Mouse (Mus musculus): ENCODE results near the gene B3gntl1.
"Not testable (repeated sequence)": the region's sequence is repeated elsewhere in the genome, so short reads cannot be mapped to it uniquely, and the experiment has no call there.

Gene B3gntl1

DNA sequence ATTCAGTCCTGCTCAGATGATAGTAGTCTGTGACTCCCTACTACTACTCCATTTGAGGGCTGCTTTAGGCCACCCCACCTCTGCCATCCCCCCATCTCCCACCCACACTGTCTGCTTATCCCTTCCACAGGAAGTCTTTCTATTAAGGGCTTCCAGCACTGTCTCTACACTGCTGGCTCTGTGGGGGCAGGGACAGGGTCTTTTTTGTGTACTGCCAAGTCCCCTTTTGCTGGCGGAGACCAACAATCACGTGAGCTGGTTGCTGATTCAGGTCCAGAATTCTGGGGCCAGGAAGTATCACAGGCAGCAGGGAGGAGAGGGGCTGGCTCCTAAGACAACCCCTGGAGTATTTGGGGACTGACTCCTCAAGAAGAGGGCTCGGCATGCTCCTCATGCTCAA lies 10.3 kb upstream of the B3gntl1 start:
- DNase-seq (ENCODE audit: low spot score) = no peak

DNA sequence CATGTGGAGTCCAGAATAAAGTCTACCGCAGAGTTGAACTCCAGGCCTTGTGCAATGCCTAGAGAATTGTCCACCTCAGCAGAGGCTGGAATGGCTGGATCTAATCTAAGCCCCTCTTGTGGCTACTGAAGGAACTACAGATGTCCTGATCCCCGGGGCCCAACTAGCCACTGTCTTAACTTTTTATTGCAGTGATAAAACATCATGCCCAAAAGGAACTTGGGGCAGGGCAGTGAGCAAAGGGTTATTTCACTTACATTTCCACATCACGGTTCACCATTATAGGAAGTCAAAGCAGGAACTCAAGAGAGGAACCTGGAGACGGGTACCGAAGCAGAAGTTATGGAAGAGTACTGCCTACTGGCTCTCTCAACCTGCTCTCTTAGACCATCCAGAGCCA lies 7.8 kb upstream of the B3gntl1 start:
- DNase-seq (ENCODE audit: low spot score) = no peak

DNA sequence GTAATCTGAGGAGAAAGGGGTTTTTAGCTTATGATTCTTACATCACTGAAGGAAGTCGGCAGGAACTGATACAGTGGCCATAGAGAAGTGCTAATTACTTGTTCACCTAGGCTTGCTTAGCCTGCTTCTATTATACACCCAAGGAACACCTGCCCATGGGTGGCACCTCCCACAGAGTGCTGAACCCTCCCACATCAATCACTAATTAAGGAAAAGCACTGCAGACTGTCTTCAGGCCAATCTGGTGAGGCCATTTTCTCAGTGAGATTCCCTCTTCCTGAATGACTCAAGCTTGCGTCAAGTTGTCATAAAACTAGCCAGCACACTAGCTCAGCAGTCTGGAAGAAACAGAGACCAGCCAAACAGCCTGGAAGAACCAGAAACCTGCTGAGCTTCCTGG lies 6.6 kb upstream of the B3gntl1 start:
- no peak for DNase-seq (ENCODE audit: low spot score)

DNA sequence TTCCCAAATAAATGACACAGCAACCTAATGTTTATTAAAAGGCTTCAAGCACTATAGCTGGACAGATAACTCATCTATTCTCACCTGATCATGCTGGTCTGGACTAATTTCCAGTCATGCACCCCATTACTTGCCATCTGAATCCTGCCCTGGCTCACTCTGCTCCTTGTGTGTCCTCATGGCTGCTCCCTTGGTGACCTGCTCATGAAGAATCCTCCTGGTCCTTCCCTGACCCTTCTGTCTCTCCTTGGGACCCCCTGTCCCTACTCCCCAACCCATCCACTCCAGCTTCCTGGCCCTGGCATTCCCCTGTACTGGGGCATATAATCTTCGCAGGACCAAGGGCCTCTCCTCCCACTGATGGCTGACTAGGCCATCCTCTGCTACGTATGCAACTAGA lies 3.9 kb upstream of the B3gntl1 start:
- no peak for DNase-seq (ENCODE audit: low spot score)

DNA sequence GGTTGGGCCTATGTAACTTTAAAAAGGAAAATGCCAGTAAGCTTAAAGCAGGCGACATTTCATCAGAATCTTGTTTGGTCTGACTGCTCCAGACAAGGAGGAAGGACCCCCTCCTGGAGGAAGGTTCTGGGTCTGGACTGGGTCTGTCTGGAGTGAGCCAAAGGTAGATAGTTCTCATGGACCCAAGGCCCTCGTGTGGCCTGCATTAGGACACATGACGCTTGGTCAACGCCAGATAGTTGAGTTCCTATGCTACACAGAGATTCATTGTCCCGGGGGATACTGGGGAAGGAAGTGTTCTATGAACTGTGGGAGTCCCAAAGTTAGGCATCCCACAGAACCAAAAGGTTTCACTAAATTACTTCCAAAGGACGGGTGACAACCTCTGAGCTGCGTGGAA lies 676 bp upstream of the B3gntl1 start:
- DNase-seq (ENCODE audit: low spot score) = no peak

DNA sequence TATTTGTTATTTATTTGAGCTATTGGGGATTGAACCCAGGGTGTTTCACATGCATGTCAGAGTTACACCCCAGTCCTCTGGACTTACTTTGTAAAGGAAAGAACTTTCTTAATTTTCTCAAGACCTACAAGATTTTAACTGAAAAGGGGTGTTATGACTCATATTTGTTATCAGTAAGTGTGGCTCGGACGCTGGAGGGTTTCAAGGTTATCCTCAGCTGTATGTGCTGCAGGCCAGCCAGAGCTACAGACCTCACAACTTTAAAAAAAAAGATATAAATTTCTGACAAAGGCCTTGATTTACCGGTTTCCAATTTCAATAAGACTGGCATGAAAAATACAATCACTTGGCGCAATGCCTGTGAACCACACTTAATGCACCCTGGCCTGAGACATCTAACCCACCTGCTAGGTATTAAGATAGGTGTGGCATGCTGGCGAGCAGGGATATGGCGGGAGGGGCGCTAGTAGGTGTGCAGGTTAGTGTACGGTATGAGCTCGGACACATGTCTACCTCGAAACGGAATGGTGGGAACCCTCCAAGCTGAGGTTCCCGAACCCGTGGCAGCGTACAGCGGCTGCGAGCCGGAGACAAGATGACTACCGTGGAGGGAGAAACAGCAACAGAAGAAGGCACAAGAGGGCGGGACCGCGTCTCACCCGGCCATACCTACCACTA lies 502 bp downstream of the B3gntl1 start:
- DNase-seq (ENCODE audit: low spot score) = no peak

DNA sequence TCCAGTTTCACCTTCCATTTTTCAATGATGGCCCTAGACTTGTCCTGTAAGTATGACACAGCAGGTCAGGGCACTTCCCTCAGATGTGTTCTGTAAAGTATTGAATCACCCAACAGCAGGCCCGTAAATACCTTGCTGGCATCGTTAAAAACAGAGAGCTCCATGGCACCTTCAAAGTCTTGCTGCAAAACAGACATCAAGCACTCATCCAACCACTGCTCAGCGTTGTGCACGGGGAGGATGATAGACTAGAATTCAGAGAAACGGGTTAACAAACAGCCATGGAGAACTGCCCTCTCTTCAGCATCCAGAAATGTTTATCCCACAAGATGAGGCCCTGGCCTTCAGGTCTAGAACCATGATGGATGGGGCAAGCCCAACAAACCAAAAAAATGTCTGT lies 2.0 kb downstream of the B3gntl1 start:
- DNase-seq (ENCODE audit: low spot score) = no peak

DNA sequence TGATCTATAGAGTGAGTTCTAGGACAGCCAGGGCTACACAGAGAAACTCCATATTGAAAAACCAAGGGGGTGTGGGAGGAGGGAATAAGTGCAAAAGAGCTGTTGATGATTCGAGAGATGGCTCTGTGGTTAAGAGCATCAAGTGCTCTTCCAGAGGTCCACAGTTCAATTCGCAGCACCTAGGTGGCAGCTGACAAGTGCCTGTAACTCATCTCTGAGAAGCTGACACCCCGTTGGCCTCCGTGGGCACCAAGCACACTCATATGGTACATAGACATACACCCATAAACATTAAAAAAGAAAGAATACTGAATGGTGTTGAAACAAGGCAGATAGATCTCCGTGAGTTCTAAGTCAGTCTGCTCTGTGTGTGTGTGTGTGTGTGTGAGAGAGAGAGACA lies 4.2 kb downstream of the B3gntl1 start:
- no peak for DNase-seq (ENCODE audit: low spot score)

DNA sequence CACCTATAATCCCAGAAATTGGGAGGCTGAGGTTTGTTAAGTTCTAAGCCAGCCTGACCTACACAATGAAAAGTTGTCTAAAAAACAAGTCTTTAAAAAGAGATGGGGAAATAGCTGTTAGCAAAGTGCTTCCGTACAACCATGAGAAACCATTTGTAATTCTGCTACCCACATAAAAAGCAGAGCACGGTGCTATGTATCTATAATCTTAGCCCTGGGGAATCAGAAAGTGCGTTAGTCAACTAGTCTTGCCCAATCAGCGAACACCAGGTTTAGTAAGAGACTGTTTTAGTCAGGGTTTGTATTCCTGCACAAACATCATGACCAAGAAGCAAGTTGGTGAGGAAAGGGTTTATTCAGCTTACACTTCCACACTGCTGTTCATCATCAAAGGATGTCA lies 5.4 kb downstream of the B3gntl1 start:
- DNase-seq (ENCODE audit: low spot score) = no peak

DNA sequence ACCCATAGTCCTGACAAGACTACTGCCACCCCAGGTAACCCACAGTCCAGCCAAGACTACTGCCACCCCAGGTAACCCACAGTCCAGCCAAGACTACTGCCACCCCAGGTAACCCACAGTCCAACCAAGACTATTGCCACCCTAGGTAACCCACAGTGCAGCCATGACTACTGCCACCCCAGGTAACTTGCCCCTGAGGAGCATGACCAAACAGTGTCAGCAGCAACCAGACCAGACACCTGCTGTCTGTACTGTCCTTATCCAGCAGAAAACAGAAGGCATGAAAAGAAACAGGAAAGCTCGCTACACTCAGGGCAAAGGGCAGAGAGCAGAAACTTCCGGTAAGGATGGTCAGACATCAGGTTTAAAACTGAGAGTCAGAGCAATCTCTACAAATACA lies 11.8 kb downstream of the B3gntl1 start:
- no peak for DNase-seq (ENCODE audit: low spot score)

DNA sequence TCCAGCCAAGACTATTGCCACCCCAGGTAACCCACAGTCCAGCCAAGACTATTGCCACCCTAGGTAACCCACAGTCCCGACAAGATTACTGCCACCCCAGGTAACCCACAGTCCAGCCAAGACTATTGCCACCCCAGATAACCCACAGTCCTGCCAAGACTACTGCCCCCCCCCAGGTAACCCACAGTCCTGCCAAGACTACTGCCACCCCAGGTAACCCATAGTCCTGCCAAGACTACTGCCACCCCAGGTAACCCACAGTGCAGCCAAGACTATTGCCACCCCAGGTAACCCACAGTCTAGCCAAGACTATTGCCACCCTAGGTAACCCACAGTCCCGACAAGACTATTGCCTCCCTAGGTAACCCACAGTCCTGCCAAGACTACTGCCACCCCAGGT lies 12.3 kb downstream of the B3gntl1 start:
- not testable (repeated sequence) for DNase-seq (ENCODE audit: low spot score)

DNA sequence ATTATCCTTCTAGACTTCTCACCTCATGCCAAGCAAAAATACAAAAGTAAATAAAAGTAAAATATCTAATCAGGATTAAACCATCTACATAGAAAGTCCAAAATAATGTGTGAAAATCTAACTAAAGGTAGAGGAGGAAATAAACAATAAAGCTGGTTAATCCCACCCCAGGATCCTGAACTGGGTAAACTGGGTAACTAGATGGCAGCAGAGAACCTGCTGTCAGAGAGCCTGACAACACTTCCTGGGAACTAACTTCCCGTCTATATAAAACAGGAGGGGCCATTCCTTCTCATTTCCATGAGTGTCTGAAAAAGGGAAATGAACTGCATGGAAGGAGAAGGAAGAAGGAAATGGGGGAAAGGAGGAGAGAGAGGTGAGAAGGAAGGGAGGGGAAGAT lies 14.8 kb downstream of the B3gntl1 start:
- no peak for DNase-seq (ENCODE audit: low spot score)

DNA sequence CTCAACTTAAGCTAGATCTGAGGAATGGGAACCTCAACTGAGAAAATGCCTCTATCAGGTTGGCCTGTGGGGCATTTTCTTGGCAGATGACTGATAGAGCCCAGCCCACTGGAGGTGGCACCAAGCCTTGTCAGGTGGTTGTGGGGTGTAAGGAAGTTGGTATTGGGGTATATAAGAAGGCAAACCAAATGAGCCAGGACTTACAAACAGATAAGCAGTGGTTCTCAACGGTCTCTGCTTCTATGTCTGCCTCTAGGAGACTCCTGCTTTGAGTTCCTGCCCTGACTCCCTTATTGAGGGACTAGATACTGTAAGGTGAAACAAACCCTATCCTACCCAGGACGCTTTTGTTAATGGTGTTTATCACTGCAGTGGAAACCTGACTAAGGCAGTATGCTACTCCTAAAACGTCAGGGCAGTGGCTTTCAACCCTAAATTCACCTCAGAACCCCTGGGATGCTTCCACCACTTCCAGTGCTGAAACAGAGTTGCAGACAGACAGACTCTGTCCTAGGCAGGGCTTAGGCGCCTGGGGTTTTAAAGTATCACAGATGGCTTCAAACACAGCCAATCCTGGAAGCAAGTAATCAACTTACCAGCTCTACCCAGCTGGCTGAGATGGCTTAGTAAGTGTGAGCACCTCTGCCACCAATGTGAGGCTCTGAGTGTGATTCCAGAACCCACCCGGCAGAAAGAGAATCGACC lies 17.0 kb downstream of the B3gntl1 start:
- no peak for DNase-seq (ENCODE audit: low spot score)

DNA sequence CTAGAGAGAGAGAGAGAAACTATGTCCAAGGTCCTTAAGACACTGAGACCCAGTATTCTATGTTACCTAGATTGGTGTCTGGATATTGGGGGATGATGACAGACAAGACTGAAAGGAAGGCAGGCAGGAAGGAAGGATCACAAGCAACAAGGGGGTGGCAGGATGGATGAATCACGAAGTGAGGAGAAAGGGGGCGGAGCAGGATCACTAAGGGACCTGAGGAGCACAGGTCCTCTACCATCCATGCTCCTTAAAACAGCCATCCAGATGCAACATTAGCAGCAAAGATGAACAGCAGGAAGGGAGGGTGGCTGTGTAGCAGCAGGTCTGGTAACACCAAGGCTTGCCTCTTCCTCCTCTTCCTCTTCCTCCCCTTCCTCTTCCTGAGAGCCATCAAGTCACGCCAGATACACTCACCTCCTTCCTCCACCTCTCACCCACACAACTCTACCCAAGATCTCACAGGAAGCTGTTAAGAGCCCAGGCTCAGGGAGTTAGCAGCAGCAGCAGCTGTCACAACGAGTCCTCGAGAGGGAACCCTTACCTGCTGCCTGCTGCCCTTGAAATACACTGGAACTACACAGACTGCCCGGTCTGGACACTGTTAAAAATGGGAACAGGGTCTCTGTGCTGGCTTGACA lies 17.7 kb downstream of the B3gntl1 start:
- DNase-seq (ENCODE audit: low spot score) = no peak

DNA sequence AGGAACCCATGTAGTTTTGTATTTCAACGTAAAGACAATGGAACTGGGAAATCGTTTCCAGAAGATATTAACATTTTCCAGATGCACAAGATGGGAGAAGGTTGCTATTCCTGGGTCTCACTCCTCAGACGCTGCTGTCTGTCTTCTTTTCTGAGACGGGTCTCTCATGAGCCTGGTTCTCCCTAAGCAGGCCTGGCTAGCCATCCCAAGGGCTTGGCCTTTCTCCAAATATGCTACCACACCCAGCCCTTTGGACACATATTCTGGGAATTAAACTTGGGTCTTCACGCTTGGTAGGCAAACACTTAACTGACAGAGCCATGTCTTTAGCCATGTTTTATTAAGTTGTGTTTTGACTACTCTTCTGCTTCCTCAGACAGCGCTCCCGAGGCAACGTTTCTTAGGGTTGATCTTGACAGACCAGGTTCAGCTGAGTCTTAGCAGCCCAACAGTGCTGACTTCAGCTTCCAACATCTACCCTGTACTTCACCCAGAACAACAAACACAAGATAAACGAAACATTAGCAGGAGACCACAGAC lies 18.5 kb downstream of the B3gntl1 start:
- DNase-seq (ENCODE audit: low spot score) = no peak

DNA sequence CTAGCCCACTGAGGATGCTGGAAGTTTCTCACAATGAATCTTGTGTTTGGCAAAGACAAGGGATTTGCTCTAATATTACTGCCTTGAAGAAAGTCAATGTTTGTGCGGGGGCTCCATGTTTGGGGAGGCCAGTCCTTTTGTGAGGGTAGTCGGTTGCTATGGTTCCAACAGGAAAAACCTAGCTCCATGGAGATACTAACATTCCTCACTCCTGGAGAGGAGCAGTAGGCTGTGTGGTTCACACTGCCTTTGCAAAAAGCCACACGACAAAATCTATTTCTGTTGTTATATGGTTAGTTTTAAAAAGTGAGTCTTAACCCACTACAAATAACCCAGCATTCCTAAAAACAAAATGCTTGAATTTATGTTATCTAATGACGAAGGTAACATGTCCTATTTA lies 19.3 kb downstream of the B3gntl1 start:
- no peak for DNase-seq (ENCODE audit: low spot score)

DNA sequence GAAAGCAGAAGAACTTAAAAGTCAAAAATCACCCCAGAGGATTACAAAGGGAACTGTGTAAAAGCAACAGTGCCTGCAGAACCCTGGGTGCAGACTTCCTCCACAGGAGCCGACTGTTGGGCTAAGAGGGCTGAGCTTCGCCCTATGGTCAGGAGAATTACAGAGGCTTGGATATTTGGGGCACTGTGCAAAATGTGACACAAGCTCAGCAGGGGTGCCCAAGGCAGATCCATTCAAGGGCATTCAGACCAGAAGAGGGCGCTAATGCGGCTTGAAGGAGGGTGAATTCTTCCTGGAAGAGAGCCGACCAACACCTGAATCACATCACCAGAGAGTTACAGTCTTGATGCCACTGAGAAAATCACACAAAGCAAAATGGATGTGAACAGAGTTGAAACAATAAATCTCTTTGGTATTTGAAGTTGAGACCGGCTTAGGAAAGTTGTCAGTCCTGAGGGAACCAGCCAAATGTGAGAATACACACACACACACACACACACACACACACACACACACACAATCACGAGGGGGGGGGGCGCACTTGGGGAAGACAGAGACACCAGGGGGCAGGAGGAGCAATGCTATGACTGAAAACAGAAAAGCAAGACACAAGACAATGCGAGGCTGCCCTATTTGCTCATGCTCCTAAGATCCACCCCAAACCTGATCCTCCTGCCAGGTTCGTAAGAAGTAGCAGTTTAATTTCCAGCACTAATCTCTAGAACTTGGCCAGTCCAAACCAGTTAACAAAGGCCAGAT lies 20.2 kb downstream of the B3gntl1 start:
- DNase-seq (ENCODE audit: low spot score) = peak; percentile 53

DNA sequence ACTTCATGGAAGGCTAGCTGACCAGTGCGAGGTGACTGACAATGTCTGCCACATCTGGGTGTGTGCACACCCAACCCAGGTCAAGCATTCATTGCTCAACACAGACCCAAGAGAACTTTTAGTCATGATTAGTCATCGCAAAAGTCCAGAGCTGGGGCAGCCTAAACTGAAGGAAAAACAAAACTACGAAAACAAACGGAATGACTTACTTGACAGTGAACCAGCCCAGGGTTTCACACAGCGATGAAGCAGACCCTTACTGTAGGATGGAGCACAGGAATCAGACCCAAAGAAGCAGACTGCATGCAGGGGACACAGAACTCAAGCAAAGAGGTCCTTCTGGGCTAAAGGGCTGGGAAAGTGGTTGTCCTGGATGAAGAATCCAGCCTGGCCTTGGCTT lies 21.0 kb downstream of the B3gntl1 start:
- no peak for DNase-seq (ENCODE audit: low spot score)

DNA sequence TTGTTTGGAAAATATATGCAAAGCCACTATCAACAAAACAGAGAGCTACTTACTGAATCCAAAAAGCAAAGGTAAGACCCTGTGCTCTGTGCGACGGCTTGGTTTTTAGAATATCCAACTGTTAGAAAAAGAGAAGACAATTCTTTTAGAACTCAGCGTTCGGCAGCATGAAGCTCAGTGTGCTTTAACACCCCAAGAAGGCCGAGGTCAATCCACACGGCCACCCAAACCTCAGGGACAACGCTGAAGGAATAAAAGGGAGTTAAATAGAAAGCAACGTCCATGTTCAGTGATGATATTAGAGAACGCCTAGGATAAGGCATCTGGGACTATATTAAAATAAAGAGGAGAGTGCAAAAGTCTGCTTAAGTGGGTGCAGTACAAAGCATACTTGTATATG lies 21.4 kb downstream of the B3gntl1 start:
- no peak for DNase-seq (ENCODE audit: low spot score)

DNA sequence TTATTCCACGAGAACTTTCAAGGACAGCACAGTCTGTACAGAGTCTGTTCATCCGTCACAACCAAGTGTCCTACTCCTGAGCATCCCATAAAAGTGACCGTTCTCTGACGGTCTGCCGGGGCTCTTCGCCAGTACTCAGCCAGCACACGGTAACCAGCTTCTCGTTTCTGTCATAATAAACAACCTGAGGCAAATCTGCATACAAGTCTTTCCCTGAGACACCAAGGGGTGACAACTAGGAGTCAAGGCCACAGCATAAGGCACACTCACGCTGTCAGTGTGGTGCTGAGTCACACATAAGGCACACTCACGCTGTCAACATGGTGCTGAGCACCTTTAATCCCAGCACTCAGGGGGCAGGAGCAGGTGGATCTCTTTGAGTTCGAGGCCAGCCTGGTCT lies 22.3 kb downstream of the B3gntl1 start:
- no peak for DNase-seq (ENCODE audit: low spot score)

DNA sequence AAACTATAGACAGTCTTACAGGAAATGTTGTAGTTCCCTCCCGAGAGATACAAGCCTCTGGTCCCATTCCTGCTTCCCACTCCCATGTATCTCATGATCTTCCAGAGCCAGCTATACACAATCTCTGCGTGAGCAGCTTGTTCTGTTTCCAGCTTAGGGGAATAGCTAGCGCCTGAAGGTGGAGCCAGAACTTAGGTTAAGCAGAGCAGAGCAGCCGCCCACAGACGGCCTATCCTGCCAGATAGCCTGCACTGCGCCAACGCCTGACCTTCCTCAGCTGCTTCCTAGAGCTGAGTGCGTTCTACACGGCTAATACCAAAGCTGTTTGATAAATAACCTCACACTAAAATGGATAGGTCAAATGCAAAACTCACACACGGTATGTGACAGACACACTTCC lies 23.1 kb downstream of the B3gntl1 start:
- peak; percentile 60 for DNase-seq (ENCODE audit: low spot score)

DNA sequence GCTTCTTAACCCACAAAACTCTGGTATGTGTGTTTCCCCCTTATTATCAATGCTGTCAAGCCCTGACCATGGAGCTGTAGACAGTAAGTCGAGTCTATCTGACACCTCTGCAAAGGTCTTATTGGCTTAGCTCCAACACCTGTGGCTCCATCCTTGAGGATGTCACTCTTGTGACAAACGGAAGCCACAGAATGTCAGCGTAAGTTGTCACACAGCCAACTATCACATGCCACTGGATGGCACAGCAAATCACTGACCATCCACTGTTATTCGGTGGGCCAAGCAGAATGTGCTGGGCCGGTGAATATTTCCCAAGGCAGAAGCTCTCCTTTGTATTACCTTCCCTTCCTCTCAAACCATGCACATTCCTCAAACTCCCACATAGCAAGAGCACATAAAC lies 24.8 kb downstream of the B3gntl1 start:
- no peak for DNase-seq (ENCODE audit: low spot score)

DNA sequence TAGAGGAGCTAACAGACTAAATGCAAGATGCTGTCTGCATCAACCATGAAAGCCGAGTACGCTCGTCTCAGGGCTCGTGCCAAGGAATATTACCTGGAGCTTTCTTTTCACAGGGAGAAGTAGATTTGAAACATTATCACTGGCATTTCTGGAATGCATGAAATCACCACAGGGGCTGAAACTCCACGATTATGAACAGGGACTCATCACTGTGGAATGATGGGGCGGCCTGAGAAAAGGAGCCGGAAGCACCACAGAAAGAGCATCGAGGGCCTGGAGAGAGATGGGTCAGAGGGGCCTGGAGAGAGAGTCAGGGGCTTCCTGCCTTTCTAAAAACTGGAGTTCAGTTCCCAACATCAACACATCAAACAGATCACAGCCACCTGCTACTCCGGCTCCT lies 25.6 kb downstream of the B3gntl1 start:
- DNase-seq (ENCODE audit: low spot score) = no peak

All from ovary, postnatal 36 days (tissue).